Mouse (Mus musculus): ENCODE measurements around the gene Kcnt2. TPM values are rescaled to one million over a fixed set of nuclear protein-coding genes. Genes with fewer than 3 reads are reported as not detected.

The Kcnt2 gene
- total and polyA plus RNA-seq, 3 experiments = not detected

DNA sequence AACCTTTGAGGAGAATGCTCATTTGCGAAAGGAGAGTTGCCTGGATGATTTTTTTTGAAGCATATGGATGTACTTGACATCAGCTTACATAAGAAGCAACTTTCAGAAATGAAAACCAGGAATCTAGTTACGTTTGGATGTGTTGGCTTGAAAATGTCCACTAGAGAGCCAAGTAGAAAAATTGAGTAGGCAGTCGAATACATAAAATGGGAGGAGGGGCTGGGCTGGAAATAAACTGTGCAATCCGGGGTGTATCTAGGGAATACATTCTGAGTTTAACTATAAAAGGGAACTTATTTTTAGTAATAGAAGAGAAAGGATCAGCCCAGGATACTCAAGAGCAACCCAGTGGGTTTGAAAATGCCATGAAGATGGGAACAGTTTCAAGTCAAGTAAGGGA lies 93.4 kb downstream of the Kcnt2 start:
- in situ Hi-C loops (cut with MboI; ENCODE audit: low pct_ligation_motif_present, low pct_unique_long_range_greater_than_20kb, low sequenced_read_pairs) = no loop called here
- H3K27ac ChIP-seq (ENCODE audit: insufficient read depth, low read depth) = no peak overlapping the region
- no peaks in the 10 kb centered on the region for H3K36me3 ChIP-seq (replicated peaks in 1 of 2; ENCODE audit: control insufficient read depth in 1 of 2, insufficient read depth in 1 of 2, low read length in 1 of 2)
- H3K4me1 ChIP-seq (ENCODE audit: control insufficient read depth in 1 of 2, insufficient read depth in 2 of 2) = no peaks in the 10 kb centered on the region
- H3K4me3 ChIP-seq (replicated peaks in 1 of 3; ENCODE audit: low read depth in 2 of 3, low read length in 2 of 3, poor library complexity in 1 of 3) = no peak overlapping the region
- H3K9me3 ChIP-seq (replicated peaks; ENCODE audit: low read length) = no peaks in the 10 kb centered on the region
- dilution Hi-C loops (cut with MboI; ENCODE audit: extremely low pct_ligation_motif_present, extremely low pct_unique_long_range_greater_than_20kb, low sequenced_read_pairs) = no loop called here
- no peak overlapping the region for H3K9ac ChIP-seq (ENCODE audit: insufficient read depth, low read depth)
- H3K4me2 ChIP-seq (ENCODE audit: insufficient read depth, low read depth, poor library complexity, severe bottlenecking) = no peak overlapping the region
- no peaks in the 10 kb centered on the region for H3K79me2 ChIP-seq (replicated peaks; ENCODE audit: control insufficient read depth, extremely low read depth, insufficient read depth, poor library complexity, severe bottlenecking)
- TF ChIP-seq E2F4 (IDR thresholded peaks at IDR 0.05; ENCODE audit: insufficient replicate concordance, low read depth, low read length) = no peak
- TF ChIP-seq ZNF384 (IDR thresholded peaks at IDR 0.05; ENCODE audit: low read depth, low read length) = no peak
- TF ChIP-seq NELFE (IDR thresholded peaks at IDR 0.05; ENCODE audit: low read depth, low read length) = no peak
- no peak for TF ChIP-seq GABPA (IDR thresholded peaks at IDR 0.05; ENCODE audit: insufficient replicate concordance, low read depth, low read length)
- no peak for TF ChIP-seq UBTF (IDR thresholded peaks at IDR 0.05; ENCODE audit: low read depth, low read length)
- TF ChIP-seq TBP (conservative IDR thresholded peaks at IDR 0.05; ENCODE audit: low read depth, low read length) = no peak
- TF ChIP-seq JUN (IDR thresholded peaks at IDR 0.05; ENCODE audit: insufficient read depth, low read depth, low read length) = no peak
- TF ChIP-seq POLR2A (IDR thresholded peaks at IDR 0.05; ENCODE audit: low read depth, low read length) = no peak
- no peak for TF ChIP-seq KAT2A (IDR thresholded peaks at IDR 0.05; ENCODE audit: insufficient replicate concordance, low read length)
- TF ChIP-seq ETS1 (conservative IDR thresholded peaks at IDR 0.05; ENCODE audit: low read depth, low read length) = no peak
- no peak for TF ChIP-seq CTCF (conservative IDR thresholded peaks at IDR 0.05 in 1 of 2, IDR thresholded peaks at IDR 0.05 in 1 of 2; ENCODE audit: low read depth in 2 of 2, low read length in 2 of 2)
- no peak for TF ChIP-seq IRF4 (IDR thresholded peaks at IDR 0.05; ENCODE audit: low read depth, low read length)
- no peak for TF ChIP-seq MAX (IDR thresholded peaks at IDR 0.05; ENCODE audit: low read length)
- no peaks in the 10 kb centered on the region for H3K27me3 ChIP-seq (replicated peaks)
- no peak for DNase-seq (ENCODE audit: extremely low read depth)

DNA sequence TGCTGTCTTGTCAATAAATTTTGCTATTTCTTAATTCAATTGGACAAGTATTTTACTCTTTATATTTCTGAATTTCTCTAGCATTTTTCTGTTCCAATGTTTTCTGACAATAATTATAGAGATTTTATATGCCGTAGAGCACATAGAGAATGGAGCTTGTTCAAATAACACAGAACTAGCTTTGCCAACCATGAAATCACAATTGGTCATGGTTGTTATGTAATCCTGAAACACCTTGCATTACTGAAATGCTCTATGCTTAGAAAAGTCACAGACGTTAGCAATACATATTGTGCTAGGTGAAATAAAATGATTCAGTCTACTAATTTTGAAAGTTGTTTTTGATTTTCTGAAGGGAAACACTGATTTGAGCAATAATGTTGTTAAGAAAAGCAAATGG lies 118.8 kb downstream of the Kcnt2 start:
- no peaks in the 10 kb centered on the region for H3K4me1 ChIP-seq (ENCODE audit: control insufficient read depth in 1 of 2, insufficient read depth in 2 of 2)
- no peak overlapping the region for H3K27ac ChIP-seq (ENCODE audit: insufficient read depth, low read depth)
- H3K4me2 ChIP-seq (ENCODE audit: insufficient read depth, low read depth, poor library complexity, severe bottlenecking) = no peak overlapping the region
- no peaks in the 10 kb centered on the region for H3K27me3 ChIP-seq (replicated peaks)
- TF ChIP-seq UBTF (IDR thresholded peaks at IDR 0.05; ENCODE audit: low read depth, low read length) (no peak), JUN (IDR thresholded peaks at IDR 0.05; ENCODE audit: insufficient read depth, low read depth, low read length) (no peak), NRF1 (IDR thresholded peaks at IDR 0.05; ENCODE audit: low read depth, low read length) (no peak), RAD21 (IDR thresholded peaks at IDR 0.05; ENCODE audit: low read depth, low read length) (no peak), IRF4 (IDR thresholded peaks at IDR 0.05; ENCODE audit: low read depth, low read length) (no peak), NELFE (IDR thresholded peaks at IDR 0.05; ENCODE audit: low read depth, low read length) (no peak), RCOR1 (conservative IDR thresholded peaks at IDR 0.05; ENCODE audit: low read depth, low read length) (no peak), TCF12 (IDR thresholded peaks at IDR 0.05; ENCODE audit: low read depth, low read length) (no peak), MAZ (IDR thresholded peaks at IDR 0.05; ENCODE audit: low read depth, low read length) (no peak), ZKSCAN1 (IDR thresholded peaks at IDR 0.05; ENCODE audit: borderline replicate concordance, low read depth, low read length) (no peak), JUND (conservative IDR thresholded peaks at IDR 0.05; ENCODE audit: low read depth, low read length) (no peak), ELF1 (IDR thresholded peaks at IDR 0.05; ENCODE audit: low read depth, low read length) (no peak), E2F4 (IDR thresholded peaks at IDR 0.05; ENCODE audit: insufficient replicate concordance, low read depth, low read length) (no peak), MAX (IDR thresholded peaks at IDR 0.05; ENCODE audit: low read length) (no peak)
- no peak overlapping the region for H3K9ac ChIP-seq (ENCODE audit: insufficient read depth, low read depth)
- no peak for DNase-seq (ENCODE audit: extremely low read depth)
- H3K36me3 ChIP-seq (replicated peaks in 1 of 2; ENCODE audit: control insufficient read depth in 1 of 2, insufficient read depth in 1 of 2, low read length in 1 of 2) = no peaks in the 10 kb centered on the region
- in situ Hi-C loops (cut with MboI; ENCODE audit: low pct_ligation_motif_present, low pct_unique_long_range_greater_than_20kb, low sequenced_read_pairs) (no loop called here), dilution Hi-C loops (cut with MboI; ENCODE audit: extremely low pct_ligation_motif_present, extremely low pct_unique_long_range_greater_than_20kb, low sequenced_read_pairs) (no loop called here)
- no peak overlapping the region for H3K4me3 ChIP-seq (replicated peaks in 1 of 3; ENCODE audit: low read depth in 2 of 3, low read length in 2 of 3, poor library complexity in 1 of 3)
- H3K9me3 ChIP-seq (replicated peaks; ENCODE audit: low read length) = peaks cover 2% of the 10 kb centered on the region
- H3K79me2 ChIP-seq (replicated peaks; ENCODE audit: control insufficient read depth, extremely low read depth, insufficient read depth, poor library complexity, severe bottlenecking) = no peaks in the 10 kb centered on the region

Data from CH12.LX (cell line).